26 mouse cellular contexts compared by ENCODE assay signal in the genomic region with DNA sequence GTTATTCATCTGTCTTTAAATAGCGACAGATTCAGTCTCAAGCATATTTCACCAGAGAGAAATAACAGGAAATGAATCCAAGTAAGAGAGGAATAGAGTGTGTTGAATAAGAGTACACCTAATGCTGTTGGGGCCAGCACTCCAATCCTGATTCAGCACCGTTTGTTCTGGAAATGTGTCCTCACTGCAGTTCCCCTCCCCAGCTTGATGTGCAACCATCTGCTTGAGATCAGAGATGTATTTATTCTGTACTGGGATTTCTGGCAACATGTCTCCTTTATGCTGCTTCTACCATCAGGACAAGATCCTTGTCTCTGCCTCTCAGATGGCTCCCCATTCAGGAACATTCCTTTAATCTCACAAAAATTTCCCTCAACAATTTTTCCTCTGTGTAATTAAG.
DNase-seq lines count a peak whose midpoint lies in the region; ATAC-seq lines count a peak whose summit lies in the region.
"Had no signal": no experiment of that assay in that cellular context is flagged by ENCODE, and none has a peak within 500 bp of the region (broad histone marks: within the 10 kb centered on the region; RNA-seq: fewer than 3 reads in every experiment).

No protein-coding gene starts in this region.

- no peaks in the 10 kb centered on the region for H3K4me1 ChIP-seq in intestine, embryonic 15.5 days (replicated peaks)
- H3K4me1 ChIP-seq: forebrain, embryonic 15.5 days; kidney, embryonic 15.5 days; megakaryocyte, embryonic 14.5 days; stomach, embryonic 15.5 days had no signal

- peak; percentile 6 to 32 for DNase-seq in frontal cortex, adult 2 months (ENCODE audit: extremely low spot score in 1 of 2, low spot score in 1 of 2)
- no peak for DNase-seq in frontal cortex, postnatal 25 days (ENCODE audit: low spot score in 2 of 2)
- DNase-seq in brain, adult 2 months (ENCODE audit: low read depth, low spot score): peak; percentile 67
- peak; percentile 5 for DNase-seq in layer of hippocampus, adult 9-10 months (ENCODE audit: low spot score)
- DNase-seq in left cerebral cortex, postnatal 25 days (ENCODE audit: low spot score in 2 of 2): peak; percentile 26 to 70
- no peak for DNase-seq in ovary, adult 18-20 months (ENCODE audit: low spot score)
- DNase-seq: adrenal gland, postnatal 36 days; cerebellum, adult 18-20 months; cerebellum, postnatal 36 days; gastrocnemius, postnatal 10 days; heart, adult 18-20 months; heart, postnatal 36 days; kidney, postnatal 4 days; lung, adult 18-20 months; retina, postnatal 1 day; thymus, adult 2 months had no signal

- no peak overlapping the region for H3K4me2 ChIP-seq in intestine, embryonic 15.5 days (replicated peaks)
- H3K4me2 ChIP-seq: forebrain, embryonic 15.5 days; heart, embryonic 13.5 days; hindbrain, embryonic 14.5 days; kidney, embryonic 15.5 days; liver, embryonic 11.5 days; stomach, embryonic 15.5 days had no signal

- H3K9me3 ChIP-seq in intestine, embryonic 15.5 days: no peaks in the 10 kb centered on the region
- H3K9me3 ChIP-seq: forebrain, embryonic 15.5 days; heart, embryonic 13.5 days; kidney, embryonic 15.5 days; megakaryocyte, embryonic 14.5 days; stomach, embryonic 15.5 days had no signal

- ATAC-seq in intestine, embryonic 15.5 days: no peak
- ATAC-seq: forebrain, embryonic 15.5 days; midbrain, embryonic 16.5 days had no signal

- intact Hi-C loops in left cerebral cortex, postnatal 25 days (cut with DNase I): loop anchor here (2.0 to 5.0 kb wide), 3 partner anchors 116 to 466 kb away; no protein-coding TSS in a partner anchor

- WGBS in intestine, embryonic 15.5 days: 61% methylated on average over 2 of the region's 2 CpGs

- H3K27ac ChIP-seq in intestine, embryonic 15.5 days: no peak overlapping the region
- H3K27ac ChIP-seq: forebrain, embryonic 15.5 days; heart, embryonic 13.5 days; hindbrain, embryonic 14.5 days; kidney, embryonic 15.5 days; stomach, embryonic 15.5 days had no signal

- no peak overlapping the region for H3K9ac ChIP-seq in intestine, embryonic 15.5 days
- H3K9ac ChIP-seq: forebrain, embryonic 15.5 days; heart, embryonic 13.5 days; hindbrain, embryonic 14.5 days; kidney, embryonic 15.5 days; stomach, embryonic 15.5 days had no signal

- no peak overlapping the region for H3K4me3 ChIP-seq in intestine, embryonic 15.5 days (replicated peaks)
- H3K4me3 ChIP-seq: forebrain, embryonic 15.5 days; heart, embryonic 13.5 days; kidney, embryonic 15.5 days; megakaryocyte, embryonic 14.5 days; stomach, embryonic 15.5 days had no signal

- no peaks in the 10 kb centered on the region for H3K36me3 ChIP-seq in intestine, embryonic 15.5 days
- H3K36me3 ChIP-seq: forebrain, embryonic 15.5 days; heart, embryonic 13.5 days; kidney, embryonic 15.5 days; stomach, embryonic 15.5 days had no signal

- no peaks in the 10 kb centered on the region for H3K27me3 ChIP-seq in intestine, embryonic 15.5 days (replicated peaks)
- H3K27me3 ChIP-seq: CH12.LX; forebrain, embryonic 15.5 days; heart, embryonic 13.5 days; kidney, embryonic 15.5 days; megakaryocyte, embryonic 14.5 days; stomach, embryonic 15.5 days had no signal

Comparison
In these comparisons a context has a peak if more than half of its experiments do, and no peak if none do; other contexts are left out.
1. DNase-seq: peak in frontal cortex, adult 2 months (2 of 2), brain, adult 2 months (single experiment), layer of hippocampus, adult 9-10 months (single experiment) and left cerebral cortex, postnatal 25 days (2 of 2); none in frontal cortex, postnatal 25 days (0 of 2) and ovary, adult 18-20 months (single experiment).